Mouse (Mus musculus) kidney, embryonic 16.5 days (tissue): ENCODE data around the gene Apoc4. TPM values are rescaled to one million over a fixed set of nuclear protein-coding genes. Genes with fewer than 3 reads are reported as not detected.

ENCODE experiments used
- ATAC-seq: fragments of 200-750 bp; cut with Nextera tagmentation; 2 replicates; pipeline ENCODE4 v1.8.0; 2017; ENCODE audit warnings: moderate TSS enrichment; ENCODE audit not compliant: low FRiP score, low TSS enrichment
- H3K27ac ChIP-seq: fragments of 300-500 bp; sonication (generic); 2 replicates; pipeline ENCODE4 v1.5.1; 2014; ENCODE audit warnings: low read length
- H3K27me3 ChIP-seq: fragments of 300-500 bp; sonication (generic); 2 replicates; pipeline ENCODE4 v1.6.1; 2014; ENCODE audit warnings: low read length, control low read depth, mixed read lengths; ENCODE audit not compliant: insufficient read depth
- H3K36me3 ChIP-seq: fragments of 300-500 bp; sonication (generic); 2 replicates; pipeline ENCODE4 v1.6.1; 2014; ENCODE audit warnings: low read length, control low read depth, mixed read lengths; ENCODE audit not compliant: insufficient read depth
- H3K4me1 ChIP-seq: fragments of 300-500 bp; sonication (generic); 2 replicates; pipeline ENCODE4 v1.6.1; 2014; ENCODE audit warnings: low read length, control low read depth, mixed read lengths; ENCODE audit not compliant: insufficient read depth
- H3K4me2 ChIP-seq: fragments of 300-500 bp; sonication (generic); replicated peaks from 2 replicates; pipeline ENCODE4 v1.6.1; 2014; ENCODE audit warnings: low read depth, low read length
- H3K4me3 ChIP-seq: fragments of 300-500 bp; sonication (generic); 2 replicates; pipeline ENCODE4 v1.5.1; 2014; ENCODE audit warnings: mild to moderate bottlenecking, low read length
- H3K9ac ChIP-seq: fragments of 300-500 bp; sonication (generic); replicated peaks from 2 replicates; pipeline ENCODE4 v1.6.1; 2014; ENCODE audit warnings: low read length
- H3K9me3 ChIP-seq: fragments of 300-500 bp; sonication (generic); 2 replicates; pipeline ENCODE4 v1.6.1; 2016; ENCODE audit warnings: low read length, control low read depth
- WGBS: fragments of 180-500 bp; shearing (Covaris S2); extraction: QIAGEN DNeasy Blood & Tissue Kit; methylation state at CpG from one replicate; pipeline ENCODE4 v1.1.7; 2014; 5-methylcytosine and 5-hydroxymethylcytosine counted together
- polyA plus RNA-seq: library from polyadenylated mRNA; unstranded; fragments of >200 nt; fragmentation: Nextera tagmentation; extraction: Ambion mirVana; gene quantifications from 2 replicates; pipeline ENCODE4 v1.2.1, GENCODE M21; 2015

Apoc4 gene
- polyA plus RNA-seq, 1 experiment from 2014 or later: 2.2 TPM

DNA sequence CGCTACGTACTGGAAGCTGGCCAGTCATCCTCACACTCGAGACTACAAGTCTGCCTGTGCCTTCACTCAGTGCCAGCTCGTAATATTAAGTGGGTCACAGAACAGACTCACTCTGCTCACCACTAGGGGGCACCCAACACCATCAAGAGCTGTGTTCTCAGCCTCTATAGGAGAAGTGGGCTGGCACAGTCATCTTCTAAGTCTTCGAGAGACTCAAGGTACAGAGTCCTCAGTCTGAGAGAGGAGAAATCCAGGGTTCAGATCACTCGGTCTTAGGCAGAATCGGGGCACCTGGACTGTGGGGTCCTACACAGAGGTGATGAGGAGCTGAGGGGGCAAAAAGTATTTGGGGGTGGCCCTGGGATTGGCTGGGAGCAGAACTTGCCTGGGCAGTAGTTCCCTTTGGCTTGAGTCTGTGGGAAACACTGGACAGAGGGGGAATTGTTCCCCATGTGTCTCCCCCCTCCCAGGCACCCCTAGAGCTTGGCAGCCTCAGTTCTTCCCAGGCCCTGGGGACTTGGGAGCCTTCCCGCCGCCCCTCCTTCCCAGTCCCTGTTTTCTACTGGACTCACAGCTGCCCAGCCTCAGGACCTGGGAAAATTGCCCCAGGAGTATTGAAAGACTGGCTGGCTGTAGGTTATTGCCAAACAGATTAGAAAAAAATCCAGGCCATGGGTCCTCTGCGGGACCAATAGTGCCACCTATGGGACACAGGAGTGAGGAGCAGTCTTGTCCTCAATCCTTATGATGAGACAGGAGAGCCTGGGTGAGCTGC, 12.1 kb downstream of the Apoc4 start:
- peak overlapping the region; percentile 65 for H3K27ac ChIP-seq
- H3K36me3 ChIP-seq: no peaks in the 10 kb centered on the region
- peak overlapping the region; percentile 40 for H3K4me2 ChIP-seq
- ATAC-seq: peak; percentile 83
- H3K27me3 ChIP-seq: no peaks in the 10 kb centered on the region
- H3K4me3 ChIP-seq: no peak overlapping the region
- 7% methylated on average over 10 of the region's 10 CpGs for WGBS
- no peaks in the 10 kb centered on the region for H3K9me3 ChIP-seq
- H3K4me1 ChIP-seq: peaks cover 12% of the 10 kb centered on the region; the same call in 1 of the 2 replicates
- H3K9ac ChIP-seq: peak overlapping the region; percentile 53

DNA sequence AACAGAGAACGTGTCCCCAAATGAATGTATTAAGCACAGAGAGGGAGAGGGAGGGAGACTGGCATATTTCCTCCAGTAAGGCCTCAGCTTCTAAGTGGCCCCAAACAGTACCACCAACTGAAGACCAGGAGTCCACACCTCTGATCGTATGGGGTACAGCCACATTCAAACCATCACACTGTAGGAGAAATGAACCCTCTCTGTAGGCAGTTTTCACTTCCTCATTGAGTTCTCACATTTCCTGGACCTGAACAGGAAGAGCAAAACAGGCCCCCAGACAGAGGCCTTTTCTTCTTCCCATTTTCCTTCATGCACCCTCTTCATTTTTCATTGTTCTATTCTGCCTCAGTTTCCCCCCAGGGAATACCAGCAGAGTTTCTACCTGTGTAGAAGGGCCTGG, 13.8 kb downstream of the Apoc4 start:
- Histone ChIP-seq H3K4me2 (no peak overlapping the region), H3K9me3 (no peaks in the 10 kb centered on the region), H3K27me3 (no peaks in the 10 kb centered on the region), H3K4me1 (peaks cover 20% of the 10 kb centered on the region), H3K36me3 (no peaks in the 10 kb centered on the region), H3K27ac (no peak overlapping the region), H3K4me3 (no peak overlapping the region), H3K9ac (no peak overlapping the region)
- no peak for ATAC-seq
- WGBS: 75% methylated on average over 2 of the region's 2 CpGs

DNA sequence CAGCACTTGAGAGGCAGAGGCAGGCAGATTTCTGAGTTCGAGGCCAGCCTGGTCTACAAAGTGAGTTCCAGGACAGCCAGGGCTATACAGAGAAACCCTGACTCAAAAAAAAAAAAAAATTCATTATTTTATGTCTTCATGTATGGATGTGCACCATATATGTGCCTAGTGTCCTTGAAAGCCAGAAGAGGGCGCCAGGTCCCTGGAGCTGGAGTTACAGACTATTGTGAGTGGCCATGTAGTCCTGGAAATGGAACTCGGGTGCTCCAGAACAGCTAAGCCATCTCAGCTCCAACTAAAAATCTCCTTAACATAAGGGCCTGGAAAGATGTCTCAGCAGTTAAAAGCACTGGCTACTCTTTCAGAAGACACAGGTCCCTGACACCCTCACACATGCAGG, 14.5 kb downstream of the Apoc4 start:
- Histone ChIP-seq H3K27me3 (no peaks in the 10 kb centered on the region), H3K4me1 (peaks cover 20% of the 10 kb centered on the region), H3K4me3 (no peak overlapping the region), H3K36me3 (no peaks in the 10 kb centered on the region), H3K9me3 (no peaks in the 10 kb centered on the region), H3K4me2 (no peak overlapping the region), H3K27ac (no peak overlapping the region), H3K9ac (no peak overlapping the region)
- WGBS: 75% methylated on average over 3 of the region's 3 CpGs
- no peak for ATAC-seq

DNA sequence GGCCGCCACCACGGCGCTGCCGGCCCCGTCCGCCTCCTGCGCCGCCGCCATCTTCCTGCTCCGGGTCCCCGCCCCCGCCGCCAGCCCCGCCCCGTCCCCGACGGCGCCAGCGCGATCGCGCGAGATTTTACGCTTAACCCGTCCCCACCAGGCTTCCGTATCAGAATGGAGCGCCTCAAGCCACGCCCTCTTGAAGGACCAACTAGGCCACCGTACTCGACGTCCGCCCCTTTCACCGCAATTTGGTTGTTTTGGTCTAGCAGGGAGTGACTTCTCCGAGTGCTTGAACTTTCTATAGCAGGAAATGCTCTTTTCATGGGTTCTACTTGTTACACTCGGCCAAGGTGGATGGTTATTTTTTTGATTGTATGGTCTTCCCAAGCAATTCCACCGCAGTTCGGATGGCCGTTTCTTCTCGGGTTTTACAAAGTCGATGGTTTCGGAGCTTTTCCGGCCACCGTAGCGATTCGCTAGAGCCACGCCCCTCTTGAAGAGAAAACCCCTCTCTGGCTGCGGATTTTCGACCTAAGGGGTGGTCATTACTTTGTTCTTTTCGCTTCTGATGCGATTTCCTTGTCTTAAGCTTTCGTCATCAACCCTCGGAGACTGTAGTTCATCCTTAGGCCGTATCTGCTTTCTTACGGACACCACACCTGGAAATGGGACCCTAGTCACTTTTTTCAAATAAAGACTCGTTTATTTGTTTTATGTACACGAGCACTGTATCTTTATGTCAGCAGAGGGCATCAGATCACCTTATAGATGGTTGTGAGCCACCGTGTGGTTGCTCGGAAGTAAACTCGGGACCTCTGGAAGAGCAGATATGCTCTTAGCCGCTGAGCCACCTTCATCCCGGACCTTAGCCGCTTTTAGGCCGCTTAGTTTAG, 16.1 kb downstream of the Apoc4 start, which contains the start of gene Clptm1:
Gene Clptm1 (minus strand): TSS at position 79 of the 887 bp plus-strand sequence.
- peaks cover 20% of the 10 kb centered on the region for H3K4me1 ChIP-seq
- H3K27me3 ChIP-seq: no peaks in the 10 kb centered on the region
- peak within 1 kb of the TSS; percentile 88 for H3K4me2 ChIP-seq
- peak within 1 kb of the TSS; percentile 94 for H3K9ac ChIP-seq
- WGBS: under 1% methylated on average over 60 of the region's 63 CpGs
- peak within 1 kb of the TSS; percentile 95 for H3K4me3 ChIP-seq
- peaks cover 3% of the 10 kb centered on the region; the same call in 1 of the 2 replicates for H3K36me3 ChIP-seq
- peak; percentile 84 for ATAC-seq
- H3K27ac ChIP-seq: peak within 1 kb of the TSS; percentile 95
- no peaks in the 10 kb centered on the region for H3K9me3 ChIP-seq

DNA sequence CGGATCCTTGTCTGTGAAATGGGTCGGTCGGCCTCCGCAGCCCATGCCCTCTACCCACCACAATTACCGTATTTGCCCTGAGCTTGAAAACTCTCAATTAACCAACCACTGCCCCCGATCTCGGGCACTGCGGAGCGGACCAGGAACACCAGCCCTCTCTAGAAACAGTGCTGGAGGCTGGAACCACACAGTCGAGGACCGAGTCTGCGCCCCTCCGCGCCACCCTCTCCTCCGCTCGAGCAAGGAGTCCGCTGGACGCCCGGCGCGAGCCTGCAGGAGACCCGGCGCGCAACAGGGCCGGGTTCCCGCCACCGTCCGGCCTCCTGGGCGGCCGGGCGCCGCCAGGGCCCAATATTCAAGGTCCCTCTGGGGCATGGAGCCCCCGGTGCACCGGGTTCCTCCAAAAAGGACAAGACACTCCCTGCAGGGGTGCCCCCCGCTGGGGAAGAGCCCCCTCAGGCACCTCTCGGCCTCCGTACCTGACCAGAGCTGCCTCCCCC, 16.8 kb downstream of the Apoc4 start:
- ATAC-seq: no peak; the same call in 1 of the 2 replicates
- H3K27ac ChIP-seq: peak overlapping the region; percentile 16; the same call in 1 of the 2 replicates

DNA sequence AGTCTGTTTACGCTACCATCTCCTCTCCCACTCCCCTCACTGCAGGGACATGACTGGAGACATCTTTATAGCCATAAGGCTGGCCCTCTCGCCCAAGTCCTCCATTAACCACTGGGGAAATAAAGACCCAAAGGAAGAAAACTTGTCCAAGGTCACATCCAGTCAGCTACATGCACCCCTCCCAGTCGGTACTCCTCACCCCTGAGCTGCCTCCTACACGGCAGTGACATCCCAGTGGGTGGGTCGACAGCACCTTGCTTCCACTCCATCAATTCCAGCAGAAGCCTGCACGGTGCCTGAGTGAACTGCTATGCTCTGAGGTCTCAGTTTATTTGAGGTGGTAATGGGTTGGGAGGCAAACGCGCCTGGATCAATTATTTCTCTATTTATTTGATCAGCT, 17.3 kb downstream of the Apoc4 start:
- H3K27ac ChIP-seq: no peak overlapping the region
- 9% methylated on average over 8 of the region's 8 CpGs for WGBS

More for the DNA sequence above, 16.8 kb downstream of the Apoc4 start:
- H3K9me3 ChIP-seq: no peaks in the 10 kb centered on the region
- peak overlapping the region; percentile 88 for H3K4me2 ChIP-seq
- no peaks in the 10 kb centered on the region for H3K27me3 ChIP-seq
- H3K4me1 ChIP-seq: peaks cover 19% of the 10 kb centered on the region
- peaks cover 8% of the 10 kb centered on the region; the same call in 1 of the 2 replicates for H3K36me3 ChIP-seq
- under 1% methylated on average over 36 of the region's 37 CpGs for WGBS
- peak overlapping the region; percentile 94 for H3K9ac ChIP-seq
- peak overlapping the region; percentile 95 for H3K4me3 ChIP-seq

DNA sequence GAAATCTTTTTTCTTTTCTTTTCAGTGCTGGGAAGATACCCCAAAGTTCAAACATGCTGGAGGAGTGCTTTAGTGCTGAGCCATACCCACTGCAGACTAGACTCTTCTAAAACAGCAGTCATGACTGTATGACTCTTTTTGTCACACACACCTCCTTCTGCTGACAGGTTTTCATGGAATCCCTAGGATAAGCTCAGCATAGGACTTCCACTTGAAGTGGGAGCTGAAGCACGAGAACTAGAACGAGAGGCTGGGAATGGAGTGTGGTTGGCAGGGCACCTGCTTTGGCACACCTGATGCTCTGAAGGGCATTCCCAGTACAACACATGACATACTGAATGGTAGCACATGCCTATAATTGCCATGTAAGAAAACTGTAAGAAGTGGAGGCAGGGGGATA, 28.7 kb downstream of the Apoc4 start:
- WGBS: 95% methylated on average over 2 of the region's 2 CpGs
- peaks cover 60% of the 10 kb centered on the region for H3K36me3 ChIP-seq

More for the DNA sequence above, 17.3 kb downstream of the Apoc4 start:
- H3K4me3 ChIP-seq: peak overlapping the region; percentile 95
- no peaks in the 10 kb centered on the region for H3K27me3 ChIP-seq
- peak overlapping the region; percentile 88 for H3K4me2 ChIP-seq
- H3K36me3 ChIP-seq: peaks cover 11% of the 10 kb centered on the region; the same call in 1 of the 2 replicates
- no peaks in the 10 kb centered on the region for H3K9me3 ChIP-seq
- 0 out of 2 replicates have a peak, but pooled peaks have one; percentile 8 for ATAC-seq
- peaks cover 14% of the 10 kb centered on the region for H3K4me1 ChIP-seq
- peak overlapping the region; percentile 94 for H3K9ac ChIP-seq

DNA sequence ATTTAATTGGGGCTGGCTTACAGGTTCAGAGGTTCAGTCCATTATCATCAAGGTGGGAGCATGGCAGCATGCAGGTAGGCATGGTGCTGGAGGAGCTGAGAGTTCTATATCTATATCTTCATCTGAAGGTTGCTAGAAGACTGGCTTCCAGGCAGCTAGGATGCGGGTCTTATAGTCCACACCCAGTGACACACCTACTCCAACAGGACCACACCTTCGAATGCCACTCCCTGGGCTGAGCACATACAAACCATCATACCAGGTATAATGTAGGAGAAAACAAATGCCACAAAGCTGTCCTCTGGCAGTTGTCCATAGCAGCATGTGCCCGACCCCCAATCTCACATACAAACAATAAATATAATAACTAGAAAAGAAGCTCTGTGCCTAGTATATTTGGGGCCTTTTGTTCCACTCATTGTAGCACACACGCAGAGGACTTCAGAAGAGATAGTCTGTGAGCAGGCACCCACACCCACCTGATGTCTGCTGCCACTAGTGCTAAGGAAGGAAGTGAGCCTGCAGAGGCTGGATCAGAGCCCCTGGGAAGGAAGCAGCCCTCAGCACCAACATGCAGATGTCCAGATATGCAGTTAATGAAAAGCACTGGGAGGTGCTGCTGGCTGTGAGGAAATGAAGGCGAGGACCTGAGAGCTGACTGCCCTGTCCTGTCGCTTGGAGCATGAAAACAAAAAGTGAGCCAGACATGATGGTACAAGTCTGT, 30.1 kb downstream of the Apoc4 start:
- WGBS: 87% methylated on average over 6 of the region's 6 CpGs
- H3K4me3 ChIP-seq: no peak overlapping the region
- H3K9me3 ChIP-seq: no peaks in the 10 kb centered on the region
- H3K4me1 ChIP-seq: no peaks in the 10 kb centered on the region
- no peak overlapping the region for H3K9ac ChIP-seq
- peak overlapping the region; percentile 29; the same call in 1 of the 2 replicates for H3K27ac ChIP-seq
- H3K4me2 ChIP-seq: no peak overlapping the region
- H3K27me3 ChIP-seq: no peaks in the 10 kb centered on the region
- peaks cover 67% of the 10 kb centered on the region for H3K36me3 ChIP-seq
- no peak for ATAC-seq

More for the DNA sequence above, 28.7 kb downstream of the Apoc4 start:
- Histone ChIP-seq H3K27me3 (no peaks in the 10 kb centered on the region), H3K4me1 (no peaks in the 10 kb centered on the region), H3K9ac (no peak overlapping the region), H3K4me2 (no peak overlapping the region), H3K9me3 (no peaks in the 10 kb centered on the region), H3K4me3 (no peak overlapping the region), H3K27ac (no peak overlapping the region)
- ATAC-seq: no peak

DNA sequence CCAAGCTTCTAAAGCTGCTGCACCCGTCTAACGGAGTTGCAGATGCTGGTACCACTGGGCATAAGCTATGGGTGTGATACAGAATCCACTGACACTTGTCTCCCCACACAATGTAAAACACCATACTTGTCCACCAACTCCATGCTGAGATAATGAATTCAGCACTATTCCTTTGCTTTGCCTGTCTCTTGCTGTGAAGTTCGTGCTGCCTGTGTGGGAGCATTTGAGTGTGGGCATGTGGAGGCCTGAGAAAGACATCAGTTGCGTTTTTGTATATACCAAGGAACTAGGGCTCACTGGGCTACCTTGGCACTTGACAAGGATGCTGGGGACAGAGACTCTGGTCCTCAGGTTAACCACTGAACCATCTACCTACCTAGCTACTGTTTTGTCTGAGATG, 40.1 kb downstream of the Apoc4 start:
- no peaks in the 10 kb centered on the region for H3K27me3 ChIP-seq
- H3K27ac ChIP-seq: no peak overlapping the region
- peaks cover 87% of the 10 kb centered on the region for H3K36me3 ChIP-seq
- ATAC-seq: no peak
- 90% methylated on average over 4 of the region's 4 CpGs for WGBS
- H3K4me1 ChIP-seq: no peaks in the 10 kb centered on the region
- no peak overlapping the region for H3K9ac ChIP-seq
- H3K9me3 ChIP-seq: no peaks in the 10 kb centered on the region
- no peak overlapping the region for H3K4me3 ChIP-seq
- no peak overlapping the region for H3K4me2 ChIP-seq
